Comparison of ENCODE assay signal across 8 mouse cellular contexts in the genomic region with DNA sequence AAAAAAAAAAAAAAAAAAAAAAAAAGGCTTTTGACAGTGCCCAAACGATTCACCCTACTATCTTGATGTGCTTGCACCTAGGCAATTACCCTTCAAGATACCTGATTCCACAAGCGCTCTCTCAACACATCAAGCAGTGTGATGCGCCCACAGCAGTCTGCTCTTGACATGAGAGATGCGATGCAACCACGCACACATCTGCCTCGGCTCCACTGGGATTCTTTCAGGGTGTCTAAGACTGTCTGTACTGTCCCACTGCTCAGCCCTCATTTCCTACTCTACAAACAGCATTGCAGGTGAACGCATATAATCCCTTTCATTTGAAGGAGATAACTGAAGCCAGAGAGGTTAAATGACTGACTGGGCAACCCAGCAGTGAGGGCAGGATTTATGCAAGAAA. TPM values are rescaled to one million over a fixed set of nuclear protein-coding genes. Genes with fewer than 3 reads are reported as not detected.
DNase-seq lines count a peak whose midpoint lies in the region; ATAC-seq and TF ChIP-seq lines count a peak whose summit lies in the region.

No protein-coding gene starts in this region.

- H3K9me3 ChIP-seq in intestine, postnatal 0 days (ENCODE audit: control insufficient read depth), result no peaks in the 10 kb centered on the region
- no peaks in the 10 kb centered on the region for H3K9me3 ChIP-seq in neural tube, embryonic 15.5 days (replicated peaks)

- ATAC-seq in frontal cortex, adult (ENCODE audit: low TSS enrichment), result peak; percentile 22; the same call in 1 of the 2 replicates
- ATAC-seq in intestine, postnatal 0 days, result no peak
- ATAC-seq in neural tube, embryonic 15.5 days (ENCODE audit: low FRiP score), result no peak
- no peak for ATAC-seq in inflammation-experienced regulatory T-cells, adult 6 months

- H3K4me2 ChIP-seq in intestine, postnatal 0 days (replicated peaks; ENCODE audit: low read depth), result peak overlapping the region; percentile 76
- H3K4me2 ChIP-seq in neural tube, embryonic 15.5 days, result peak overlapping the region; percentile 87

- no peak for DNase-seq in frontal cortex, postnatal 14 days (ENCODE audit: low spot score in 2 of 2)
- peak; percentile 65 for DNase-seq in right cerebral cortex, adult 18-20 months
- no peak for DNase-seq in right cerebral cortex, postnatal 14 days
- no peak for DNase-seq in layer of hippocampus, postnatal 10 days (ENCODE audit: low spot score in 2 of 2)

- 47% methylated on average over 7 of the region's 7 CpGs for WGBS in intestine, postnatal 0 days
- 50% methylated on average over 7 of the region's 7 CpGs for WGBS in neural tube, embryonic 15.5 days

- H3K4me3 ChIP-seq in intestine, postnatal 0 days (ENCODE audit: low read depth, low read length), result peak overlapping the region; percentile 93
- peak overlapping the region; percentile 94 for H3K4me3 ChIP-seq in neural tube, embryonic 15.5 days (replicated peaks)

- no peak overlapping the region for H3K27ac ChIP-seq in intestine, postnatal 0 days (ENCODE audit: low read depth, low read length)
- H3K27ac ChIP-seq in neural tube, embryonic 15.5 days (replicated peaks), result peak overlapping the region; percentile 92; the same call in 1 of the 2 replicates

- H3K27me3 ChIP-seq in intestine, postnatal 0 days (replicated peaks; ENCODE audit: control insufficient read depth, insufficient read depth, low read length), result no peaks in the 10 kb centered on the region
- no peaks in the 10 kb centered on the region for H3K27me3 ChIP-seq in neural tube, embryonic 15.5 days (replicated peaks)

- no peak for TF ChIP-seq CTCF in intestine, postnatal 0 days (IDR thresholded peaks at IDR 0.05; ENCODE audit: low read depth)

- H3K9ac ChIP-seq in intestine, postnatal 0 days (ENCODE audit: low read depth, low read length), result peak overlapping the region; percentile 76
- peak overlapping the region; percentile 97 for H3K9ac ChIP-seq in neural tube, embryonic 15.5 days (replicated peaks)

- H3K4me1 ChIP-seq in intestine, postnatal 0 days (replicated peaks; ENCODE audit: control insufficient read depth, insufficient read depth, low read length), result peaks cover 9% of the 10 kb centered on the region; the same call in 1 of the 2 replicates
- H3K4me1 ChIP-seq in neural tube, embryonic 15.5 days, result peaks cover 27% of the 10 kb centered on the region

- H3K36me3 ChIP-seq in intestine, postnatal 0 days (ENCODE audit: control insufficient read depth, insufficient read depth), result peaks cover 34% of the 10 kb centered on the region
- peaks cover 42% of the 10 kb centered on the region for H3K36me3 ChIP-seq in neural tube, embryonic 15.5 days

RNA-seq across cellular contexts. Expression of a gene that starts 1.2 kb away (rescaled TPM):
- polyA plus RNA-seq in intestine, postnatal 0 days (2015; fragmentation: Nextera tagmentation; extraction: Ambion mirVana), result 19.0 and 20.4 TPM in 2 replicates
- 83.4 and 98.1 TPM in 2 replicates for polyA plus RNA-seq in neural tube, embryonic 15.5 days (2015; fragmentation: Nextera tagmentation; extraction: Ambion mirVana)
- polyA plus RNA-seq in inflammation-experienced regulatory T-cells, adult 6 months (2017; shearing (Covaris generic)), result 10 to 100 TPM; 23.7 to 32.8 (median 31.2) TPM
- 100 to 1,000 TPM; 231 to 241 TPM for total RNA-seq in layer of hippocampus, postnatal 10 days (2021)

RNA-seq across cellular contexts. Expression of a gene that starts 46.0 kb away (rescaled TPM):
- polyA plus RNA-seq in intestine, postnatal 0 days (2015; fragmentation: Nextera tagmentation; extraction: Ambion mirVana), result 5.9 and 6.7 TPM in 2 replicates
- polyA plus RNA-seq in neural tube, embryonic 15.5 days (2015; fragmentation: Nextera tagmentation; extraction: Ambion mirVana), result 2.4 and 2.6 TPM in 2 replicates
- under 1 TPM; 0.32 to 0.78 (median 0.64) TPM for polyA plus RNA-seq in inflammation-experienced regulatory T-cells, adult 6 months (2017; shearing (Covaris generic))
- total RNA-seq in layer of hippocampus, postnatal 10 days (2021), result 10 to 100 TPM; 56.2 to 60.2 TPM
